Mouse (Mus musculus): Measurements from ENCODE around the gene Lamb1.

Gene Lamb1

DNA sequence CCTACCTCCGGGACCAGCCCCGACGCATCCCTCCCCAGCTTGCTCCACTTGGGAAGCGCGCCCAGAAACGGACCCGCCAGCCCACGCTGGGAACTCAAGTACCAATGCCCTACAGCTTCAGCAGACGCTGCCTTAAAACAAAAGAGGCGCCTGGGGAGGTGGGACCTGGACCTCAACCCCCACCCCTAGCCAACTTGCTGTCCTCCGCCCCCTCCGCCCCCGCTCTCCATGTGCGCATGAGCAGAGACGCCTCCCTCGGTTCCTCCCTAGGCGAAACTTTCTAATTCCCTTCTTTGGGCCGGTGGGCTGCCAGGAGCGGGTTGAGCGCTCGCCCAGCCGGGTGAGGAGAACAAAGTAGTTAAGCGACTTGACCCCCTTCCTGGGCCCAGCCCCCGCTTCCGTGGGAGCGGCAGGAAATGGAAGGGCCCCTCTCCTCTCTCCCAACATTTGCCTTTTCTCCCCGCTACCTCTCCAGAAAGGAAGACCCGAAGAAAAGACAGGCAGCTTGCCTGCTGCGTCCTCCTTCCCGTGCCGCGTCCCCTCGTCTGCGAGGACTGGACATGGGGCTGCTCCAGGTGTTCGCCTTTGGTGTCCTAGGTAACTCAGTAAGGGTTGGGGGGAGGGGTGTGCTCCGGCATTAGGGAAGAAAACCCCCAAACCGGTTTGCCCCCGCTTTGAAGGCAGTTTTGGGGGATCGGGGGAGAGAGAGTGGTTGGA is at the start of gene Lamb1:
Gene Lamb1, plus strand, starts transcription at position 230 of the 717 bp plus-strand sequence.
- in situ Hi-C loops (cut with MboI; ENCODE audit: low pct_unique_long_range_greater_than_20kb in 1 of 2, low sequenced_read_pairs in 2 of 2, unreplicated experiment in 1 of 2) = no loop called here

- in situ Hi-C loops (cut with MboI; ENCODE audit: low pct_unique_long_range_greater_than_20kb in 1 of 2, low sequenced_read_pairs in 2 of 2, unreplicated experiment in 1 of 2) = no loop called here
Observed at GRCm38 (mm10) chr12:31217232-31217631, 47.8 kb upstream of the Lamb1 start.

GRCm38 (mm10) chr12:31218774-31219173 is 46.3 kb upstream of the Lamb1 start:
- in situ Hi-C loops (cut with MboI; ENCODE audit: low pct_unique_long_range_greater_than_20kb in 1 of 2, low sequenced_read_pairs in 2 of 2, unreplicated experiment in 1 of 2) = no loop called here

GRCm38 (mm10) chr12:31221522-31221921 is 43.5 kb upstream of the Lamb1 start:
- in situ Hi-C loops (cut with MboI; ENCODE audit: low pct_unique_long_range_greater_than_20kb in 1 of 2, low sequenced_read_pairs in 2 of 2, unreplicated experiment in 1 of 2) = no loop called here

- in situ Hi-C loops (cut with MboI; ENCODE audit: low pct_unique_long_range_greater_than_20kb in 1 of 2, low sequenced_read_pairs in 2 of 2, unreplicated experiment in 1 of 2) = no loop called here
Observed at GRCm38 (mm10) chr12:31222282-31222681, 42.8 kb upstream of the Lamb1 start.

DNA sequence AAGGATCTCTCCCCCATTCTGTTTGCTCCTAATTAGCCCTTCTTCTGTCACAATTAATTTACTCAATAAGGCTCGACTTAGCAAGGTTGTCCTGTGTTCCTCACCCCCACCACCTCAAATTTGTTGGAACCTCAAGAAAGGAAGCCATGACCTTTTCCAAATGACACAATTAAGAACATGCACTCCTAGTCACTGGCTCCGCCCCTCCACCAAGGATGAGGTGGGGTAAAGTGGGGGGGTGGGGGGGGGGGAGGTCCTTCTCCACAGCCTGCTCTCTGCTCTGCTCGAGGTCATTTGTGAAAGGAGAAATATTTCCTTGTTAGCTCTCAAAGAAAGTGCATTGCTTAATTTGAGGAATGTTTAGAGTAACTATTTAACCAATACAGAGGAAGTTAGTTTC is 42.3 kb upstream of the Lamb1 start:
- in situ Hi-C loops (cut with MboI; ENCODE audit: low pct_unique_long_range_greater_than_20kb in 1 of 2, low sequenced_read_pairs in 2 of 2, unreplicated experiment in 1 of 2) = no loop called here

DNA sequence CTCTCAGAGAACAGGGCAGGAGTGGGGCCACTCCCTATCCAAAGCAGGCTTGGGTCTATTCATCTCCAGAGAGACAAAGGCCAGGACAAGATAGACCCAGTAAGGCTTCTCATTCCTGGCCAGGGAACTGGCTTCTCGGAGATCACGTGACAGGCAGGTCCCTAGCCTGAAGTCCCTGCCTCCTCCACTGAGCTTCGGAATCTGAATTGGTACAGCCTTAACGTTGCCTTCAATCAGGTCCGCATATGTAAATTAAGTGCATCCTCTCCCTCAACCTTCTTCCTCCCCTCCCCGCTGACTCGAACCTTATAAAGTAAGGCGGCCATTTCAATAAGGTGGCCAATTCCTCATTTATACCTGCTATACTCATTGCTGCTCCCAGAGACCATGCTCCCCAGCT is 39.6 kb upstream of the Lamb1 start:
- in situ Hi-C loops (cut with MboI; ENCODE audit: low pct_unique_long_range_greater_than_20kb in 1 of 2, low sequenced_read_pairs in 2 of 2, unreplicated experiment in 1 of 2) = no loop called here

- in situ Hi-C loops (cut with MboI; ENCODE audit: low pct_unique_long_range_greater_than_20kb in 1 of 2, low sequenced_read_pairs in 2 of 2, unreplicated experiment in 1 of 2) = no loop called here
Observed at GRCm38 (mm10) chr12:31227167-31227566, 37.9 kb upstream of the Lamb1 start.

DNA sequence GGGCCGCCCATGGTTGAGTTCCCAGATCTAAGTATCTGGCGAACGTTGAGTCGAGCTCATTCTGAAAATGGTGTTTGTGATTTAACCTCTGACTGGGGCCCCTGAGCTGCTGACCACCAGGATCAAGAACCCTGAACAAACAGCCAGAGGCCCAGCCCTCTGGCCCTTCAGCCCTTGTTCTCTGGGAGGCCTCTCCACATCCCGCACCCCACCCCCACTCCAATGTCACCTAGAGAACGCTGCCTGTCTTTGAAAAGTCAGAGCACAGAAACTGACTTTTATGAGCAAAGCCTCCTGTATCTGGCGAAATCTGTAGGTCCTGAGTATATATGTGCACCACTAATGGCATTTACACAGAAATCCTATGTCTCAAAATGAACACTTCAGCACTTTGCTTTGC is 36.2 kb upstream of the Lamb1 start:
- in situ Hi-C loops (cut with MboI; ENCODE audit: low pct_unique_long_range_greater_than_20kb in 1 of 2, low sequenced_read_pairs in 2 of 2, unreplicated experiment in 1 of 2) = no loop called here

GRCm38 (mm10) chr12:31232635-31233034 is 32.4 kb upstream of the Lamb1 start:
- in situ Hi-C loops (cut with MboI; ENCODE audit: low pct_unique_long_range_greater_than_20kb in 1 of 2, low sequenced_read_pairs in 2 of 2, unreplicated experiment in 1 of 2) = no loop called here

- in situ Hi-C loops (cut with MboI; ENCODE audit: low pct_unique_long_range_greater_than_20kb in 1 of 2, low sequenced_read_pairs in 2 of 2, unreplicated experiment in 1 of 2) = no loop called here
Observed at GRCm38 (mm10) chr12:31235018-31235417, 30.0 kb upstream of the Lamb1 start.

- in situ Hi-C loops (cut with MboI; ENCODE audit: low pct_unique_long_range_greater_than_20kb in 1 of 2, low sequenced_read_pairs in 2 of 2, unreplicated experiment in 1 of 2) = no loop called here
Observed at GRCm38 (mm10) chr12:31236861-31237595, 28.0 kb upstream of the Lamb1 start.

DNA sequence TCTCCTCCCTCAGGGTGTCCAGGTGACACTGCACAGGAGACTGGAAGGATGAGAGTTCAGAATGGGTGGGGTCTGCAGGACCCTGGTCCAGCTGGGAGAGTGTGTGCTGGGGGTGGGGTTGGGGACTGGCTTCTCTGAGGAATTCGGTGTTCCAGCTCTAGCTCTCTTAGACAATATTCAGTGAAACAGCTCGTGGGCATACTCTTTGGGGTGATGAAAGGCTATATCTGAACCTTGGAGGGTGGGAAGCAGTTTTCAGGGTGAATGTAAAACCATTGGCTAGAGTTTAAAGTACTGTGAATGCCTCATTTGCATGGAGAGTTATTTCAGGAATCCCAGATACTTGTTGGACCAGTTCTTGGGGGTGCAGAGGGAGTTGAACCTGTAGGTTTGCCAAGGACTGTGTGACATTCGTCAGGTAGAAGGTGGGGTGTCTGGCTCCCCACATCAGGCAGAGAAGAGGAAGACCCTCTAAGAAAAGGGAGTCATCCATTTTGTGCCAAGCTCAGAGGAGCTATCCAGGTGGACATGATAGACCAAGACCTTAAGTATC is 25.9 kb upstream of the Lamb1 start:
- in situ Hi-C loops (cut with MboI; ENCODE audit: low pct_unique_long_range_greater_than_20kb in 1 of 2, low sequenced_read_pairs in 2 of 2, unreplicated experiment in 1 of 2) = no loop called here

DNA sequence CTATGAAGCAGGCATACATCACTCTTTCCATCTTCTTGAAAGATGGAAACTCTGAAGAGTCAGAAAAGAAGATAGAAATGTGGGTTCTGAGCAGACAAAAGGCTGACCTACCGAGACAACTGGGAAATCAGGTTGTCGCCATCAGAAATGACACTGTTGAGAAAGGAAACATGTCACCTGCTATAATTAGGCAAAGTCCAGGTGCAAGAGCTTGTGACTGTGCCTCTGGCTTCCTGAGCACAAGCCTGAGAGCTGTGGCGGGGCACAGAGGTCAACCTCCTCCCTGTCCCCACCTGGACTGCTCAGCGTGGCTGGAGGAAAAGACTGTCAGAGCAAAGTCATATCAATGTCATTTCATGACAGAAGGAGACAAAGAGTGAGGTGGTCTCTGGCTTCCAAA is 25.2 kb upstream of the Lamb1 start:
- in situ Hi-C loops (cut with MboI; ENCODE audit: low pct_unique_long_range_greater_than_20kb in 1 of 2, low sequenced_read_pairs in 2 of 2, unreplicated experiment in 1 of 2) = no loop called here

- in situ Hi-C loops (cut with MboI; ENCODE audit: low pct_unique_long_range_greater_than_20kb in 1 of 2, low sequenced_read_pairs in 2 of 2, unreplicated experiment in 1 of 2) = no loop called here
Observed at GRCm38 (mm10) chr12:31240470-31240869, 24.6 kb upstream of the Lamb1 start, which contains the start of gene Gm6993. Gm6993 (plus strand) TSS chr12:31240770.

GRCm38 (mm10) chr12:31241595-31242342 is 23.3 kb upstream of the Lamb1 start:
- in situ Hi-C loops (cut with MboI; ENCODE audit: low pct_unique_long_range_greater_than_20kb in 1 of 2, low sequenced_read_pairs in 2 of 2, unreplicated experiment in 1 of 2) = no loop called here

DNA sequence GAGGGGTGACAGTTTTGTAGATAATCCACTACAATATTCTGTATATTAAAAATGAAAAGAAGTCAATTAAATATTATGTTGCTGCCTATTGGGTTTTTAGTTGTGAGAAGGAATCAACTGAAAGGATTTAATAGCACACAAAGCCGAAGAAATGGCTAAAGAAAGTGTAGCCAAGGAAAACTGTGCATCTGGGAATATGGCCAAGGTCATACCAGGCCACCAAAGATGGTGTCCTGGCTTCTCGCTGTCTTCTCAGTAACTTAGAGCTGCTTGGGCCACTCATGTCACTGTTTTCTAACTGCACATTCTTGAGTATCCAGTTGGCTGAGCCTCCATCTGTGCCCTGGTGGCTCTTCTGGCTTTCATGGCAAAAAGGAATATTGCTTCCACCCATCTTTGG is 21.0 kb upstream of the Lamb1 start:
- in situ Hi-C loops (cut with MboI; ENCODE audit: low pct_unique_long_range_greater_than_20kb in 1 of 2, low sequenced_read_pairs in 2 of 2, unreplicated experiment in 1 of 2) = no loop called here

GRCm38 (mm10) chr12:31244691-31245090 is 20.3 kb upstream of the Lamb1 start:
- in situ Hi-C loops (cut with MboI; ENCODE audit: low pct_unique_long_range_greater_than_20kb in 1 of 2, low sequenced_read_pairs in 2 of 2, unreplicated experiment in 1 of 2) = no loop called here

- in situ Hi-C loops (cut with MboI; ENCODE audit: low pct_unique_long_range_greater_than_20kb in 1 of 2, low sequenced_read_pairs in 2 of 2, unreplicated experiment in 1 of 2) = no loop called here
Observed at GRCm38 (mm10) chr12:31246153-31246552, 18.9 kb upstream of the Lamb1 start.

Data from mouse embryonic stem cell (cell line).